Mouse (Mus musculus): ENCODE measurements around the gene Lpo. TPM values are rescaled to one million over a fixed set of nuclear protein-coding genes. Genes with fewer than 3 reads are reported as not detected.

Gene Lpo
- polyA plus RNA-seq, 1 experiment from 2014 or later, result 0.18 TPM

DNA sequence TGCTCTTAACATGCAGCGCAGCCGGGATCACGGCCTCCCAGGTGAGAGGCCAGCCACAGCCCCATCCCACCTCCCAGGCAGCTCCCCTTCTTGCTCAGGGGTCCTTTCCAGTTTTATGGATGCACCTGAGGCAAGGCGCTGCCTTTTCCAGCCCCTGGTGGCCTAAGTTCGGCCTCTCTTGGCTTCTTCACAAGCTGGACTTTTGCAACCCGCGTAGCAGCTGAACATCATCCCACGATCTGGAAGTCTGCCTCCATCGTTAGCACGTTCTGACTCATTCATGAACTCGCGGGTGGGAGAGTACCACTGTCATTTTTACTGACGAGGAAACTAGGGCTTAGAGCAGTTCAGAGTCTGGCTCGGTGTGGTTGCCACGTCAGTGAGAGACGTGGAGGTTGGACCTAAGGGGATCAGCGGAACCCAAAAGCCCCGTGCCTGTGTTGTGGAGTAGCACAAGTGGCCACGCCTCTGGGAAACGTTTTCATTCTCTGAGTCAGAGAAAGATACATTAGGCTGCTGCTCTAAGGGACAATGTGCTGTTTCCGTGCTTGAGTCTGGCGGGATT is 26.3 kb downstream of the Lpo start:
- no peaks in the 10 kb centered on the region for H3K9me3 ChIP-seq
- no peak overlapping the region for H3K27ac ChIP-seq
- H3K36me3 ChIP-seq, result no peaks in the 10 kb centered on the region
- no peak overlapping the region for H3K9ac ChIP-seq
- H3K4me1 ChIP-seq, result no peaks in the 10 kb centered on the region
- 77% methylated on average over 22 of the region's 22 CpGs for WGBS
- no peak overlapping the region for H3K4me3 ChIP-seq (replicated peaks)
- no peaks in the 10 kb centered on the region for H3K27me3 ChIP-seq (replicated peaks)
- no peak for ATAC-seq (ENCODE audit: insufficient read depth, low FRiP score, low read depth)
- no peak overlapping the region for H3K4me2 ChIP-seq

GRCm38 (mm10) chr11:87793460-87793859 is 34.6 kb downstream of the Lpo start, which contains the start of gene Mpo:
Gene Mpo (plus strand): TSS chr11:87793581.
- WGBS, result 45% methylated on average over 3 of the region's 3 CpGs
- no peaks in the 10 kb centered on the region for H3K36me3 ChIP-seq
- H3K27ac ChIP-seq, result no peak within 1 kb of the TSS
- H3K27me3 ChIP-seq (replicated peaks), result no peaks in the 10 kb centered on the region
- H3K9me3 ChIP-seq, result no peaks in the 10 kb centered on the region
- no peaks in the 10 kb centered on the region for H3K4me1 ChIP-seq
- H3K9ac ChIP-seq, result no peak within 1 kb of the TSS
- H3K4me3 ChIP-seq (replicated peaks), result no peak within 1 kb of the TSS
- ATAC-seq (ENCODE audit: insufficient read depth, low FRiP score, low read depth), result no peak
- H3K4me2 ChIP-seq, result no peak within 1 kb of the TSS

GRCm38 (mm10) chr11:87790088-87790487 is 38.0 kb downstream of the Lpo start:
- no peak overlapping the region for H3K4me3 ChIP-seq (replicated peaks)
- ATAC-seq (ENCODE audit: insufficient read depth, low FRiP score, low read depth), result no peak
- H3K36me3 ChIP-seq, result no peaks in the 10 kb centered on the region
- WGBS, result 83% methylated on average over 6 of the region's 6 CpGs
- H3K9ac ChIP-seq, result no peak overlapping the region
- H3K27me3 ChIP-seq (replicated peaks), result no peaks in the 10 kb centered on the region
- H3K4me1 ChIP-seq, result no peaks in the 10 kb centered on the region
- H3K9me3 ChIP-seq, result no peaks in the 10 kb centered on the region
- no peak overlapping the region for H3K4me2 ChIP-seq
- no peak overlapping the region for H3K27ac ChIP-seq

DNA sequence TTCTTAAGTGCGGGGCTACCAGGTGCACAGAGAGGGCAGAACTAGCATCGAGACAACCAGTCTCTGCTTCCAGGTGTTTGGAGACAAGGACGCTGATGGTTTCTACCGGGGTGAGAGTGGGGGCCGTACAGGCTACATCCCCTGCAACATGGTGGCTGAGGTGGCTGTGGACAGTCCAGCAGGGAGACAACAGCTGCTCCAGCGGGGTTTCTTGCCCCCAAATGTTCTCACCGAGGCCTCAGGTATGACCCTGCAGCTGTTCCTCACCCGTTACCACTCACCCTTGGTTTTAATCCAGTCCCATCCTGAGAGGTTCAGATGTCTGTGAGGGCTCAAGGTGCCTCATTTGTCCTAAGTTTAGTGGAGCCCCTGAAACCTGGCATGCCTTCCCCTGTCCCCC is 48.0 kb downstream of the Lpo start:
- Histone ChIP-seq H3K4me3 (replicated peaks) (no peak overlapping the region), H3K9me3 (no peaks in the 10 kb centered on the region), H3K27ac (no peak overlapping the region), H3K4me1 (peaks cover 16% of the 10 kb centered on the region), H3K9ac (no peak overlapping the region), H3K27me3 (replicated peaks) (no peaks in the 10 kb centered on the region), H3K4me2 (no peak overlapping the region), H3K36me3 (no peaks in the 10 kb centered on the region)
- WGBS, result 82% methylated on average over 8 of the region's 8 CpGs
- no peak for ATAC-seq (ENCODE audit: insufficient read depth, low FRiP score, low read depth)

- no peak overlapping the region for H3K27ac ChIP-seq
- H3K9ac ChIP-seq, result no peak overlapping the region
- H3K4me2 ChIP-seq, result no peak overlapping the region
- 82% methylated on average over 4 of the region's 4 CpGs for WGBS
- no peaks in the 10 kb centered on the region for H3K9me3 ChIP-seq
- no peaks in the 10 kb centered on the region for H3K36me3 ChIP-seq
- no peaks in the 10 kb centered on the region for H3K27me3 ChIP-seq (replicated peaks)
- H3K4me1 ChIP-seq, result peaks cover 16% of the 10 kb centered on the region
- no peak overlapping the region for H3K4me3 ChIP-seq (replicated peaks)
- no peak for ATAC-seq (ENCODE audit: insufficient read depth, low FRiP score, low read depth)
Observed at GRCm38 (mm10) chr11:87779392-87779791, 48.7 kb downstream of the Lpo start.

GRCm38 (mm10) chr11:87778915-87779314 is 49.2 kb downstream of the Lpo start:
- H3K4me1 ChIP-seq, result peaks cover 16% of the 10 kb centered on the region
- 40% methylated on average over 12 of the region's 12 CpGs for WGBS
- no peak for ATAC-seq (ENCODE audit: insufficient read depth, low FRiP score, low read depth)
- no peaks in the 10 kb centered on the region for H3K9me3 ChIP-seq
- H3K27me3 ChIP-seq (replicated peaks), result no peaks in the 10 kb centered on the region
- no peak overlapping the region for H3K9ac ChIP-seq
- no peaks in the 10 kb centered on the region for H3K36me3 ChIP-seq
- H3K4me3 ChIP-seq (replicated peaks), result peak overlapping the region; percentile 44; the same call in 1 of the 2 replicates
- peak overlapping the region; percentile 87 for H3K4me2 ChIP-seq
- no peak overlapping the region for H3K27ac ChIP-seq

- peak; percentile 86 for ATAC-seq (ENCODE audit: insufficient read depth, low FRiP score, low read depth)
- Histone ChIP-seq H3K4me2 (peak overlapping the region; percentile 87), H3K4me1 (peaks cover 16% of the 10 kb centered on the region), H3K27me3 (replicated peaks) (no peaks in the 10 kb centered on the region), H3K9ac (peak overlapping the region; percentile 46; the same call in 1 of the 2 replicates), H3K36me3 (no peaks in the 10 kb centered on the region), H3K9me3 (no peaks in the 10 kb centered on the region), H3K27ac (no peak overlapping the region), H3K4me3 (replicated peaks) (peak overlapping the region; percentile 44)
- 6% methylated on average over 32 of the region's 32 CpGs for WGBS
Observed at GRCm38 (mm10) chr11:87778100-87778765, 49.9 kb downstream of the Lpo start.

DNA sequence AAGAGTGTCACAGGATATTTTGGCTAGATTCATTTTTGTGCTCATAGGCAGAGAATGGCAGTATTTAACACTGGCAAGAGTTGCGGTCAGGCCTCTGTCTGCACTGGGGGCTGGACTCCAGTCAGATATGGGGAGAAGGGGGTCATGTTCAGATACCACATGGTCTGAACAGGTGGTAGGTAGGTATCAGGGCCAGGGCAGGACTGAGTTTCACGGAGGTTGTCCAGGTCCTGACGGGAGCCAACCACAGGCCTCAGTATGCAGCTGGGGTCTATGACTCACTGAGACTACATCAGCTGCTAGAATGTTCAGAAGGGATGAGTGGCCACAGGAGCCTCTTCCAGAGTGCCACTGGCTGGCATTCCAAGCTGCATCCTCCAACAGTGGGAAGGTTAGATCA is 55.7 kb downstream of the Lpo start:
- 86% methylated on average over 3 of the region's 3 CpGs for WGBS
- no peak overlapping the region for H3K4me3 ChIP-seq (replicated peaks)
- H3K27ac ChIP-seq, result no peak overlapping the region
- H3K27me3 ChIP-seq (replicated peaks), result no peaks in the 10 kb centered on the region
- H3K9me3 ChIP-seq, result no peaks in the 10 kb centered on the region
- H3K4me2 ChIP-seq, result no peak overlapping the region
- H3K9ac ChIP-seq, result no peak overlapping the region
- H3K4me1 ChIP-seq, result 0 out of 2 replicates have a peak, but pooled peaks cover under 1% of the 10 kb centered on the region
- no peaks in the 10 kb centered on the region for H3K36me3 ChIP-seq
- ATAC-seq (ENCODE audit: insufficient read depth, low FRiP score, low read depth), result no peak

- Histone ChIP-seq H3K27ac (no peak overlapping the region), H3K9ac (no peak overlapping the region), H3K4me1 (no peaks in the 10 kb centered on the region), H3K27me3 (replicated peaks) (peaks cover 5% of the 10 kb centered on the region; the same call in 1 of the 2 replicates), H3K9me3 (no peaks in the 10 kb centered on the region), H3K36me3 (no peaks in the 10 kb centered on the region), H3K4me3 (replicated peaks) (no peak overlapping the region), H3K4me2 (no peak overlapping the region)
- no peak for ATAC-seq (ENCODE audit: insufficient read depth, low FRiP score, low read depth)
- WGBS, result 56% methylated on average over 3 of the region's 3 CpGs
Observed at GRCm38 (mm10) chr11:87770989-87771388, 57.1 kb downstream of the Lpo start.

GRCm38 (mm10) chr11:87768745-87769144 is 59.3 kb downstream of the Lpo start:
- Histone ChIP-seq H3K27me3 (replicated peaks) (peaks cover 26% of the 10 kb centered on the region), H3K4me2 (no peak overlapping the region), H3K9ac (no peak overlapping the region), H3K4me1 (peaks cover 10% of the 10 kb centered on the region), H3K9me3 (no peaks in the 10 kb centered on the region), H3K27ac (no peak overlapping the region), H3K36me3 (no peaks in the 10 kb centered on the region), H3K4me3 (replicated peaks) (no peak overlapping the region)
- 87% methylated on average over 4 of the region's 4 CpGs for WGBS
- no peak for ATAC-seq (ENCODE audit: insufficient read depth, low FRiP score, low read depth)

DNA sequence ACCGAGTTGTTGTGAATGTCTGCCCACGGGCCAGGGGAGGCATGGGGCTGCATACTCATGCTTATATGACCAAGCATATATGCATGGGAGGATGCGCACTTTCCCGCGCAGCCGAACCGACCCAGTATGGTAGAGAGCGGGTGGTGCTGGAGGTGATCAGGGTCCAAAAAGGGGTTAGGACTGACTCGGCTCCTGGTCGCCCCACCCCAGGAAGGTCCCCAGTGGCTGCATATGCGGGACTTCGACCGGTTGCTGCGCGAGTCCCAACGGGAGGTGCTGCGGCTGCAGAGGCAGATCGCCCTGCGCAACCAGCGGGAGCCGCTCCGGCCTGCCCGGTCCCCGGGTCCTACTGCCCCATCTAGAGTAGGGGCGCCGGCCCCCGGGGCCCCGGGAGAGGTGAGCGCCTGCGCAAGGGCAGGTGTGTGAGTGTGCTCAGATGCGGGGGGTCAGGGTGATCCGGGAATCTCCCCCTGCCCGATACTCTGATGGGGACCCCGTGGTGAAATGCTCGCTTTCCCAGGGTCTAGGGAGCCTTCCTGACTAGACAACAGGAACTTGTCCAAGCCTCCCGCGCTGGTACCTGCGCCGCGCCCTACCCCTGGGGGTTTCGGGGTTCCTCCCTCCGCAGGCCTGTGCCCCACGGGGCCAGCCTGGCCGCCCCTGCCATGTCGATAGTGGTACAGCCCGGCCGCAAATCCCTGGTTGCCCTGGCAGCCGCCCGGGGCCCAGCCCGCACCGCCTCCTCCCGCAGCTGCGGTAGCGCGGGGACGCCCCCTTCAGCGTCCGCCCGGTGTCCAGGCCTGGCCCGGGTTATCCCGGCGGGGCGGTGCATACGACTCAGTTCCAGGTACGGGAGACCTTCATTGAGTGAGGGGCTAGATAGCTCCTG is 63.9 kb downstream of the Lpo start:
- H3K4me1 ChIP-seq, result peaks cover 16% of the 10 kb centered on the region
- H3K9me3 ChIP-seq, result no peaks in the 10 kb centered on the region
- peak; percentile 7; the same call in 1 of the 2 replicates for ATAC-seq (ENCODE audit: insufficient read depth, low FRiP score, low read depth)
- peak overlapping the region; percentile 49 for H3K4me3 ChIP-seq (replicated peaks)
- under 1% methylated on average over 65 of the region's 65 CpGs for WGBS
- H3K9ac ChIP-seq, result peak overlapping the region; percentile 26
- no peak overlapping the region for H3K27ac ChIP-seq
- H3K36me3 ChIP-seq, result no peaks in the 10 kb centered on the region
- H3K27me3 ChIP-seq (replicated peaks), result peaks cover 64% of the 10 kb centered on the region
- H3K4me2 ChIP-seq, result peak overlapping the region; percentile 93

GRCm38 (mm10) chr11:87763511-87763987 is 64.5 kb downstream of the Lpo start:
- Histone ChIP-seq H3K9me3 (no peaks in the 10 kb centered on the region), H3K27me3 (replicated peaks) (peaks cover 64% of the 10 kb centered on the region), H3K4me2 (peak overlapping the region; percentile 93), H3K36me3 (no peaks in the 10 kb centered on the region), H3K4me1 (peaks cover 16% of the 10 kb centered on the region), H3K4me3 (replicated peaks) (peak overlapping the region; percentile 49), H3K9ac (no peak overlapping the region), H3K27ac (no peak overlapping the region)
- ATAC-seq (ENCODE audit: insufficient read depth, low FRiP score, low read depth), result peak; percentile 47
- WGBS, result 5% methylated on average over 17 of the region's 17 CpGs
